In the genomic region with DNA sequence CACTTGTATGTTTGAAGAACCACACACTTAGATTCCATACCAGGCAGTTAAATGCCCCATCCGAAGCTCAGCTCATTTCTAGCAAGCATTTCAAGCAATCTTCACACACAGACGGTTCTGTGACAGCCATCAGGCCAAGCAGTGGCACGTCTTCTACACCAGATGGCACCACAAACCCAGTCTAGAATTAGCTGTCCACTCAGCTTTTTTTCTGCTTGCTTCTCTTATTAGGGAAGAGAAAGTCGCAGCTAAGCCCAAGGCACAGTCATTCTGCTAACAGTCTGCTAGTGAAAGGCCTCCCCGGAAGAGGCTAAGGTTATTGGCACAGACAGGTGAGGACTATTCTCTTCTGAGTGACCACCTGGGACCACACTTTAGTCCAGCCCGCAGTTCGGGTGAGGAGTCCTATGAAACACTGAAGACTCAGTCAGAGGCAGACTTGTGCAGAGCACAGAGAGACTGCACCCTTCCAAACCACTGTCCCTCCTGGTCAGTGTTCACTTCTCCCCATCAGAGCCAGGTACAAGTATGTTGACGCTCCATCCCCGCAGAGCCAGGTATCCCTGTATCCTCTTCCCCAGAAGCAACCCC, we compare ENCODE assay signal across 8 mouse cellular contexts. TPM values are rescaled to one million over a fixed set of nuclear protein-coding genes. Genes with fewer than 3 reads are reported as not detected.
DNase-seq lines count a peak whose midpoint lies in the region; ATAC-seq lines count a peak whose summit lies in the region.

No protein-coding gene starts in this region.

- H3K27me3 ChIP-seq in limb, embryonic 10.5 days (ENCODE audit: low read depth, poor library complexity, severe bottlenecking) = no peaks in the 10 kb centered on the region
- no peaks in the 10 kb centered on the region for H3K27me3 ChIP-seq in neural tube, embryonic 13.5 days

- H3K4me1 ChIP-seq in limb, embryonic 10.5 days = peaks cover 20% of the 10 kb centered on the region
- H3K4me1 ChIP-seq in neural tube, embryonic 13.5 days (replicated peaks) = no peaks in the 10 kb centered on the region

- DNase-seq in adrenal gland, adult (ENCODE audit: inconsistent age in 2 of 2, low spot score in 1 of 2) = peak; percentile 37 to 80
- no peak for DNase-seq in adrenal gland, adult 8-10 months
- peak; percentile 52 for DNase-seq in brain, embryonic 18.5 days (ENCODE audit: low read depth, low spot score)
- DNase-seq in forelimb bud, embryonic 11.5 days (ENCODE audit: low read depth, low spot score) = peak; percentile 59
- DNase-seq in kidney, adult 8-10 months = peak; percentile 20 to 68
- DNase-seq in limb, embryonic 10.5 days (ENCODE audit: low spot score) = peak; percentile 64
- peak; percentile 32 for DNase-seq in yolk sac, embryonic 10.5 days (ENCODE audit: low spot score)

- H3K9ac ChIP-seq in neural tube, embryonic 13.5 days = no peak overlapping the region

- no peak overlapping the region for H3K4me3 ChIP-seq in limb, embryonic 10.5 days
- no peak overlapping the region for H3K4me3 ChIP-seq in neural tube, embryonic 13.5 days

- H3K4me2 ChIP-seq in neural tube, embryonic 13.5 days = no peak overlapping the region

- no peak overlapping the region for H3K27ac ChIP-seq in limb, embryonic 10.5 days
- no peak overlapping the region for H3K27ac ChIP-seq in neural tube, embryonic 13.5 days (replicated peaks)

- H3K9me3 ChIP-seq in limb, embryonic 10.5 days (replicated peaks) = no peaks in the 10 kb centered on the region
- no peaks in the 10 kb centered on the region for H3K9me3 ChIP-seq in neural tube, embryonic 13.5 days

- peak; percentile 64; the same call in 1 of the 2 replicates for ATAC-seq in neural tube, embryonic 13.5 days (ENCODE audit: low read depth)

- WGBS in limb, embryonic 10.5 days = 61% methylated on average over 9 of the region's 9 CpGs
- WGBS in neural tube, embryonic 13.5 days = 57% methylated on average over 9 of the region's 9 CpGs

- H3K36me3 ChIP-seq in limb, embryonic 10.5 days = no peaks in the 10 kb centered on the region
- H3K36me3 ChIP-seq in neural tube, embryonic 13.5 days = no peaks in the 10 kb centered on the region

RNA-seq across cellular contexts. Expression of a gene that starts 45.0 kb away (rescaled TPM):
- 10 to 100 TPM; 25.7 to 40.5 (median 29.8) TPM for total RNA-seq in adrenal gland, adult 8-10 months (2022)
- 11.8 and 14.8 TPM in 2 replicates for polyA plus RNA-seq in limb, embryonic 10.5 days (2016; fragmentation: Nextera tagmentation; extraction: Ambion mirVana)
- 10.5 and 11.0 TPM in 2 replicates for polyA plus RNA-seq in neural tube, embryonic 13.5 days (2015; fragmentation: Nextera tagmentation; extraction: Ambion mirVana)
